Mouse (Mus musculus) skeletal muscle tissue, adult 2 months (tissue): ENCODE measurements at regions not wholly inside any gene's neighbourhood (a gene's known extent, or its start where the extent isn't known, plus 50 kb on each side); places are given as distances from the start of the nearest gene placed in this dataset.
A peak's percentile ranks its signal among the peaks of the same experiment; 100 is the strongest.
"Not testable (repeated sequence)": the region's sequence is repeated elsewhere in the genome, so short reads cannot be mapped to it uniquely, and the experiment has no call there.

ENCODE experiments used
- DNase-seq: peaks from one replicate; pipeline ENCODE4 v3.0.0-alpha.2; 2012; ENCODE audit warnings: low read depth, low spot score

GRCm38 (mm10) chr17:6853641-6854040 is 71.1 kb upstream of the Ezr start:
- DNase-seq, result no peak

- DNase-seq, result no peak
Observed at GRCm38 (mm10) chr17:6852177-6852947, 69.8 kb upstream of the Ezr start.

- DNase-seq, result no peak
Observed at GRCm38 (mm10) chr17:6850513-6850912, 67.9 kb upstream of the Ezr start.

- DNase-seq, result not testable (repeated sequence)
Observed at GRCm38 (mm10) chr17:6841781-6842465, 59.3 kb upstream of the Ezr start.

GRCm38 (mm10) chr17:6835333-6835916 is 52.8 kb upstream of the Ezr start:
- DNase-seq, result peak; percentile 34
